Mouse (Mus musculus) MEL (cell line): ENCODE data around the gene Hoxc9. TPM values are rescaled to one million over a fixed set of nuclear protein-coding genes. Genes with fewer than 3 reads are reported as not detected.

ENCODE experiments used
- DNase-seq: peaks from one replicate; pipeline ENCODE4 v3.0.0; 2011; ENCODE audit warnings: low read depth, low spot score
- H3K27ac ChIP-seq: 2 replicates; pipeline ENCODE4 v1.5.1; 2012; ENCODE audit warnings: low read depth, mild to moderate bottlenecking, control low read depth, low read length, moderate library complexity; ENCODE audit not compliant: control insufficient read depth
- H3K27me3 ChIP-seq, 2 experiments: fragments of 150-350 bp in 1 of 2; sonication (generic) in 1 of 2; 2 replicates each; pipeline ENCODE4 v1.6.1; 2012; ENCODE audit warnings: low read length in 2 of 2, mild to moderate bottlenecking in 2 of 2, improper control_type of control experiment in 1 of 2, moderate library complexity in 1 of 2; ENCODE audit not compliant: insufficient read depth in 2 of 2, control insufficient read depth in 1 of 2
- H3K36me3 ChIP-seq, 2 experiments: 2 replicates each; pipeline ENCODE4 v1.6.1; 2012 to 2014; ENCODE audit warnings: low read length in 2 of 2, improper control_type of control experiment in 1 of 2, inconsistent platforms in 1 of 2, mild to moderate bottlenecking in 1 of 2; ENCODE audit not compliant: insufficient read depth in 2 of 2, control insufficient read depth in 1 of 2
- H3K4me1 ChIP-seq, 2 experiments: fragments of 150-350 bp in 1 of 2; sonication (generic) in 1 of 2; 2 replicates each; pipeline ENCODE4 v1.6.1; 2012; ENCODE audit warnings: low read length in 2 of 2, improper control_type of control experiment in 1 of 2, mild to moderate bottlenecking in 1 of 2; ENCODE audit not compliant: insufficient read depth in 2 of 2, control insufficient read depth in 1 of 2
- H3K4me3 ChIP-seq, 2 experiments: fragments of 150-350 bp in 1 of 2; sonication (generic) in 1 of 2; 2 replicates each; pipeline ENCODE4 v1.5.1; 2012; ENCODE audit warnings: low read depth in 2 of 2, low read length in 2 of 2, mild to moderate bottlenecking in 2 of 2, moderate library complexity in 2 of 2, control low read depth in 1 of 2, improper control_type of control experiment in 1 of 2; ENCODE audit not compliant: control insufficient read depth in 1 of 2, insufficient read depth in 1 of 2
- H3K79me2 ChIP-seq: 2 replicates; pipeline ENCODE4 v1.6.1; 2012; ENCODE audit warnings: mild to moderate bottlenecking, low read length, moderate library complexity; ENCODE audit not compliant: control insufficient read depth, poor library complexity, insufficient read depth
- H3K9ac ChIP-seq: 2 replicates; pipeline ENCODE4 v1.6.1; 2012; ENCODE audit warnings: low read depth, mild to moderate bottlenecking, control low read depth, low read length, moderate library complexity; ENCODE audit not compliant: control insufficient read depth, poor library complexity, severe bottlenecking
- H3K9me3 ChIP-seq: fragments of 150-350 bp; sonication (generic); replicated peaks from 2 replicates; pipeline ENCODE4 v1.6.1; 2012; ENCODE audit warnings: mild to moderate bottlenecking, low read length, improper control_type of control experiment, moderate library complexity; ENCODE audit not compliant: insufficient read depth
- CHD1 ChIP-seq: IDR thresholded peaks from 2 replicates; pipeline ENCODE4 v1.6.1; 2012; ENCODE audit warnings: low read depth, mild to moderate bottlenecking, inconsistent platforms, low read length, improper control_type of control experiment
- CHD2 ChIP-seq: IDR thresholded peaks from 2 replicates; pipeline ENCODE4 v1.6.1; 2011; ENCODE audit warnings: low read length, improper control_type of control experiment
- ELF1 ChIP-seq: IDR thresholded peaks from 2 replicates; pipeline ENCODE4 v1.6.1; 2014; ENCODE audit warnings: low read depth, mild to moderate bottlenecking, inconsistent platforms, low read length, improper control_type of control experiment, moderate library complexity
- EP300 ChIP-seq, 2 experiments: IDR thresholded peaks; 2 replicates each; pipeline ENCODE4 v1.6.1; 2011; ENCODE audit warnings: improper control_type of control experiment in 2 of 2, low read length in 2 of 2, low read depth in 1 of 2, mild to moderate bottlenecking in 1 of 2
- ETS1 ChIP-seq: IDR thresholded peaks from 2 replicates; pipeline ENCODE4 v1.6.1; 2012; ENCODE audit warnings: low read depth, mild to moderate bottlenecking, inconsistent platforms, low read length, improper control_type of control experiment, moderate library complexity
- GABPA ChIP-seq: IDR thresholded peaks from 2 replicates; pipeline ENCODE4 v1.6.1; 2012; ENCODE audit warnings: low read depth, mild to moderate bottlenecking, inconsistent platforms, low read length, improper control_type of control experiment, moderate library complexity
- GATA1 ChIP-seq: IDR thresholded peaks from 2 replicates; pipeline ENCODE4 v1.6.1; 2011; ENCODE audit warnings: low read depth, low read length, improper control_type of control experiment
- HCFC1 ChIP-seq: IDR thresholded peaks from 2 replicates; pipeline ENCODE4 v1.6.1; 2012; ENCODE audit warnings: low read depth, mild to moderate bottlenecking, inconsistent platforms, low read length, improper control_type of control experiment, moderate library complexity
- MAX ChIP-seq: IDR thresholded peaks from 2 replicates; pipeline ENCODE4 v1.6.1; 2011; ENCODE audit warnings: low read length, improper control_type of control experiment
- MAZ ChIP-seq: IDR thresholded peaks from 2 replicates; pipeline ENCODE4 v1.6.1; 2012; ENCODE audit warnings: low read depth, mild to moderate bottlenecking, inconsistent platforms, low read length, improper control_type of control experiment
- MEF2A ChIP-seq: IDR thresholded peaks from 2 replicates; pipeline ENCODE4 v1.6.1; 2014; ENCODE audit warnings: low read depth, mild to moderate bottlenecking, inconsistent platforms, low read length, improper control_type of control experiment; ENCODE audit not compliant: poor library complexity, insufficient replicate concordance, severe bottlenecking; ENCODE audit errors: extremely low read depth
- MXI1 ChIP-seq: IDR thresholded peaks from 2 replicates; pipeline ENCODE4 v1.6.1; 2011; ENCODE audit warnings: mild to moderate bottlenecking, low read depth, low read length, improper control_type of control experiment
- MYB ChIP-seq: IDR thresholded peaks from 2 replicates; pipeline ENCODE4 v1.6.1; 2011; ENCODE audit warnings: mild to moderate bottlenecking, low read depth, low read length, improper control_type of control experiment
- NELFE ChIP-seq: IDR thresholded peaks from 2 replicates; pipeline ENCODE4 v1.6.1; 2011; ENCODE audit warnings: low read depth, low read length, improper control_type of control experiment
- NRF1 ChIP-seq: IDR thresholded peaks from 2 replicates; pipeline ENCODE4 v1.6.1; 2014; ENCODE audit warnings: low read depth, mild to moderate bottlenecking, inconsistent platforms, low read length, improper control_type of control experiment, moderate library complexity; ENCODE audit not compliant: poor library complexity, insufficient read depth, severe bottlenecking
- POLR2A ChIP-seq, 2 experiments: IDR thresholded peaks; 2 replicates each; pipeline ENCODE4 v1.6.1; 2011 to 2012; ENCODE audit warnings: low read length in 2 of 2, mild to moderate bottlenecking in 2 of 2, control low read depth in 1 of 2, improper control_type of control experiment in 1 of 2, low read depth in 1 of 2, moderate library complexity in 1 of 2; ENCODE audit not compliant: control insufficient read depth in 1 of 2, insufficient read depth in 1 of 2, poor library complexity in 1 of 2
- POLR2AphosphoS2 ChIP-seq: IDR thresholded peaks from 2 replicates; pipeline ENCODE4 v1.6.1; 2011; ENCODE audit warnings: low read length, improper control_type of control experiment
- RAD21 ChIP-seq: IDR thresholded peaks from 2 replicates; pipeline ENCODE4 v1.6.1; 2011; ENCODE audit warnings: mild to moderate bottlenecking, low read depth, low read length, improper control_type of control experiment
- RCOR1 ChIP-seq: IDR thresholded peaks from 2 replicates; pipeline ENCODE4 v1.6.1; 2012; ENCODE audit warnings: low read depth, mild to moderate bottlenecking, inconsistent platforms, low read length, improper control_type of control experiment
- SIN3A ChIP-seq: IDR thresholded peaks from 2 replicates; pipeline ENCODE4 v1.6.1; 2012; ENCODE audit warnings: low read length, improper control_type of control experiment, inconsistent platforms
- SMC3 ChIP-seq: IDR thresholded peaks from 2 replicates; pipeline ENCODE4 v1.6.1; 2011; ENCODE audit warnings: low read depth, low read length, improper control_type of control experiment
- TAL1 ChIP-seq: IDR thresholded peaks from 2 replicates; pipeline ENCODE4 v1.6.1; 2012; ENCODE audit warnings: mild to moderate bottlenecking, inconsistent platforms, low read length, moderate library complexity, mixed read lengths
- TBP ChIP-seq: IDR thresholded peaks from 2 replicates; pipeline ENCODE4 v1.8.0; 2011; ENCODE audit warnings: low read depth, low read length, improper control_type of control experiment
- TCF12 ChIP-seq: IDR thresholded peaks from 2 replicates; pipeline ENCODE4 v1.6.1; 2014; ENCODE audit warnings: low read depth, mild to moderate bottlenecking, inconsistent platforms, low read length, improper control_type of control experiment, moderate library complexity
- UBTF ChIP-seq: IDR thresholded peaks from 2 replicates; pipeline ENCODE4 v1.6.1; 2012; ENCODE audit warnings: low read depth, mild to moderate bottlenecking, inconsistent platforms, low read length, improper control_type of control experiment, moderate library complexity, borderline replicate concordance; ENCODE audit not compliant: insufficient read depth
- USF2 ChIP-seq, 2 experiments: IDR thresholded peaks; 2 replicates each; pipeline ENCODE4 v1.6.1; 2011 to 2012; ENCODE audit warnings: improper control_type of control experiment in 2 of 2, low read length in 2 of 2, borderline replicate concordance in 1 of 2, inconsistent platforms in 1 of 2, low read depth in 1 of 2, mild to moderate bottlenecking in 1 of 2; ENCODE audit not compliant: insufficient read depth in 1 of 2
- ZKSCAN1 ChIP-seq: IDR thresholded peaks from 2 replicates; pipeline ENCODE4 v1.6.1; 2012; ENCODE audit warnings: low read depth, mild to moderate bottlenecking, inconsistent platforms, low read length, improper control_type of control experiment, moderate library complexity
- ZMIZ1 ChIP-seq: IDR thresholded peaks from 2 replicates; pipeline ENCODE4 v1.6.1; 2012; ENCODE audit warnings: low read depth, mild to moderate bottlenecking, inconsistent platforms, low read length, improper control_type of control experiment, moderate library complexity
- ZNF384 ChIP-seq: IDR thresholded peaks from 2 replicates; pipeline ENCODE4 v1.6.1; 2012; ENCODE audit warnings: low read depth, mild to moderate bottlenecking, inconsistent platforms, low read length, improper control_type of control experiment
- polyA plus RNA-seq, 2 experiments: library from polyadenylated mRNA; stranded (reverse) in 1 of 2; unstranded in 1 of 2; fragments of >175 nt in 1 of 2; fragments of >200 nt in 1 of 2; gene quantifications; 2 replicates each; pipeline versions ENCODE4 v1.2.1 to v1.2.4; 2012; ENCODE audit warnings: low replicate concordance in 2 of 2, low read depth in 1 of 2; ENCODE audit not compliant: insufficient read length in 2 of 2, insufficient read depth in 1 of 2, missing spikeins in 1 of 2
- total RNA-seq: library from RNA; depleted of rRNA; stranded (reverse); fragments of 300-350 nt; gene quantifications from 2 replicates; pipeline ENCODE4 v1.2.3, GENCODE M21; 2012

Gene Hoxc9
- total and polyA plus RNA-seq, 3 experiments, result 4.1 to 400 (median 9.5) TPM

- H3K79me2 ChIP-seq, result peaks cover 54% of the 10 kb centered on the region
- peaks cover 16 to 23% of the 10 kb centered on the region in 2 experiments for H3K4me1 ChIP-seq
- no peaks in the 10 kb centered on the region for H3K27me3 ChIP-seq
- peak overlapping the region; percentile 81 to 89 for H3K4me3 ChIP-seq
- TF ChIP-seq ELF1, result no peak; the same call in 1 of the 2 replicates
- peak; percentile 61; the same call in 1 of the 2 replicates for TF ChIP-seq MXI1
- peak; percentile 69 for TF ChIP-seq HCFC1
- TF ChIP-seq ETS1, result no peak
- no peak for TF ChIP-seq MEF2A
- TF ChIP-seq MAX, result peak; percentile 52; the same call in 1 of the 2 replicates
- TF ChIP-seq POLR2A (IDR thresholded peaks at IDR 0.05; ENCODE audit: control insufficient read depth in 1 of 2, insufficient read depth in 1 of 2, low read depth in 1 of 2, low read length in 2 of 2, poor library complexity in 1 of 2), result peak; percentile 71 to 78
- TF ChIP-seq CHD2, result no peak
- peak; percentile 55; the same call in 1 of the 2 replicates for TF ChIP-seq NRF1
- no peak; the same call in none of the 2 replicates for TF ChIP-seq SIN3A
- TF ChIP-seq POLR2AphosphoS2, result peak; percentile 35
- TF ChIP-seq RAD21, result no peak
- peak; percentile 43; the same call in 1 of the 2 replicates for TF ChIP-seq TBP
- TF ChIP-seq ZMIZ1, result no peak; the same call in 1 of the 2 replicates
- no peak for TF ChIP-seq USF2 (IDR thresholded peaks at IDR 0.05; ENCODE audit: borderline replicate concordance in 1 of 2, insufficient read depth in 1 of 2, low read depth in 1 of 2, low read length in 2 of 2)
- TF ChIP-seq CHD1, result 0 out of 2 replicates have a peak, but pooled peaks have one; percentile 41
- no peak for TF ChIP-seq SMC3
- TF ChIP-seq RCOR1, result 0 out of 2 replicates have a peak, but pooled peaks have one; percentile 5
- no peak for TF ChIP-seq ZKSCAN1
- TF ChIP-seq EP300 (IDR thresholded peaks at IDR 0.05; ENCODE audit: low read depth in 1 of 2, low read length in 2 of 2), result no peak
- TF ChIP-seq MYB, result 0 out of 2 replicates have a peak, but pooled peaks have one; percentile 4
- TF ChIP-seq GABPA, result no peak
- no peak for TF ChIP-seq GATA1
- no peak for TF ChIP-seq TAL1
- peak; percentile 97 for TF ChIP-seq UBTF
- no peak; the same call in none of the 2 replicates for TF ChIP-seq MAZ
- peak; percentile 30; the same call in 1 of the 2 replicates for TF ChIP-seq TCF12
- no peak for TF ChIP-seq ZNF384
- peak; percentile 63 for TF ChIP-seq NELFE
- peak overlapping the region; percentile 93 for H3K9ac ChIP-seq
- peaks cover 0 to 18% of the 10 kb centered on the region in 2 experiments; a peak in 2 of 4 replicates for H3K36me3 ChIP-seq
- no peaks in the 10 kb centered on the region for H3K9me3 ChIP-seq
- peak overlapping the region; percentile 83 for H3K27ac ChIP-seq
- DNase-seq, result peak; percentile 85
These were observed 588 bp downstream of the Hoxc9 start for GRCm38 (mm10) chr15:102976631-102977422.
